Mouse (Mus musculus) kidney, postnatal 4 days (tissue): ENCODE results near the gene Dusp15.

ENCODE experiments used
- DNase-seq, 2 experiments: peaks; one replicate each; pipeline ENCODE4 v3.0.0; 2021; ENCODE audit warnings: mixed read lengths in 2 of 2

Gene Dusp15

DNA sequence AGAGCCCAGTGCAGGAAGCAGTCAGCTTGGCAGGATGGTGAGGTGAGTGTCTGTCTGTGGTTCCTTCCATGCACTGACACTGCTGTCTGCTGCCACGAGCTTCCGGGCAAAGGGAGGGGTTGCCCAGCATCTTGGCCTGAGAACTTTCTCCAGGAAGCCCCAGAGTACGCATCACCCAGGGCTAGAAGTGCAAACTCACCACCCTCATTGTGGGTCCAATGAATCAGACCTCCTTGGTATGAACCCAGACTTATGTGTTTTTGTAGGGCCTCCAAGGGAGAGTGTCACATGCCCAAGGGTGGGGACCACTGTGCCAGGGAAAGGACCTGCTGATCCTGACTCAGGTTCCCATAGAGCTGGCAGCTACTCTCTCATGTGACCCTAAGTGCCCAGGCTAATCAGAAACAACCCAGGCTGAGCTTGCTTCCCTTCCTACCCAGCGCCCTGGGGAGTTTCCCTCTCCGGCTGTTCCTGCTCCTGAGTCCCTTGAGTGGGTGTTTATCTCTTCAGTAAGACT is 47.3 kb downstream of the Dusp15 start:
- DNase-seq = no peak

DNA sequence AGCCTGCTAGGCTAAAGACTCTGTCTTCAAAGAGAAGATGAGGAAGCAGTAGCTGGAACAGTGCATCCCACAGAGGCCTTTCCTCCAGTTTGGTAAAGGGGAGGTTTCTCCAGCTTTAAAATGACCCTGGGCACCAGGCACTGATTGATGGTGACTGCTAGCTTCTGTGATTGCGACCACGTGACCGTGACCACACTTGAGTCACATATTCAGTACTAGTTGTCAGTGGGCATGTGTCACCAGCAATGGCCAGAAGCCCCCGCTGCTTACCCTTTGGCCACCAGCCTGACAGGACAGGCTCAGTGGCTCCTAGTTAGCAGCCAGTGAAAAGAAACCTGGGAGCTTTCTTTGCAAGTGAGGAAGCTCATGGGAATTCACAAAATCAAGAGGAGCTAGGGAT is 47.9 kb downstream of the Dusp15 start:
- peak in 1 of 2 experiments; percentile 44 for DNase-seq

DNA sequence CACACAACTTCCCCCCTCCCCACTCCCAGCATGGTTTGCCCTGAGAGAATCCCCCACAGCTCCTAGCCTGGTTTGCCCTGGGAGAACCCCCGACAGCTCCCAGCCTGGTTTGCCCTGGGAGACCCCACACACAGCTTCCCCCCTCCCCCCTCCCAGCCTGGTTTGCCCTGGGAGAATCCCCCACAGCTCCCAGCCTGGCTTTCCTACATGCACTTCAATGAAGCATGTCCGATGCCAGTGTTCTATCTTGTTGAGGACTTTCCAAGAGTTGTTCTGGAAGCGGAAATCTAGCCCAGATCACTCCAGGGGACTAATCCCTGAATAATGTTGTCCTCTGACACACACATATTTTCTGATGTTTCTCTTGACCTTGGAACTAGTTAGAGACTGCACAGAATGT is 48.8 kb downstream of the Dusp15 start:
- DNase-seq = no peak

DNA sequence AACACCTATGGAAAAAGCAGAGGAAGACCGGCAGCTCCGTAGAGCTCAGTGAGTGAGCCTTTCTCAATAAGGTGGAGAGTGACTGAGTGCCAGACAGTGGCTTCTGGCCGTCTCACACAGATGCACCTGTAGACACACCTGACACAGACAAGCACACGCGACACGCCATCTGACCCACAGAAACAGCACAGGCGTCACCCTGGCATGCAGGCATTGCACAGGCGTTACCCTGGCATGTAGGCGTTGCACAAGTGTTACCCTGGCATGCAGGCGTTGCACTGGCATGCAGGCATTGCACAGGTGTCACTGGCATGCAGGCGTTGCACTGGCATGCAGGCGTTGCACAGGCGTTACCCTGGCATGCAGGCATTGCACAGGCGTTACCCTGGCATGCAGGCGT is 50.2 kb downstream of the Dusp15 start:
- DNase-seq = no peak

DNA sequence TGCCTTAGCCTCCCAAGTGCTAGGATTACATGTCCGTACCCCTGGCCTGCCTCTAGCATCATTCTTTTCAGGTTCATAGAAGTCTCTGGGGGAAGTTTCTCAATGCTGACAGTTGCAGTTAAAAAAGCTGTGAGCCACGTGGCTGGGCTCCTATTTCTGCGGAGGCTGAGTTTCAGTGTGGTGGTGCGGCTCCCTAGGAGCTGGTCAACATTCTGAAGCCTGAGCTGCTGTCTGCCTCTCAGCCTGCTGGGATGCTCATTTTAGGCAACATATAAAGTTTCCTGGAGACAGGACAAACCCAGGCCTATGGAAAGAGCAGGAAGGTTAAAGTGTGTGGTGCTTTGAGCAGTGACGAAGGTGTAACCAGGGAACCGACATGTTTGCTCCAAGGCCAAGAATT is 52.5 kb downstream of the Dusp15 start:
- no peak for DNase-seq

DNA sequence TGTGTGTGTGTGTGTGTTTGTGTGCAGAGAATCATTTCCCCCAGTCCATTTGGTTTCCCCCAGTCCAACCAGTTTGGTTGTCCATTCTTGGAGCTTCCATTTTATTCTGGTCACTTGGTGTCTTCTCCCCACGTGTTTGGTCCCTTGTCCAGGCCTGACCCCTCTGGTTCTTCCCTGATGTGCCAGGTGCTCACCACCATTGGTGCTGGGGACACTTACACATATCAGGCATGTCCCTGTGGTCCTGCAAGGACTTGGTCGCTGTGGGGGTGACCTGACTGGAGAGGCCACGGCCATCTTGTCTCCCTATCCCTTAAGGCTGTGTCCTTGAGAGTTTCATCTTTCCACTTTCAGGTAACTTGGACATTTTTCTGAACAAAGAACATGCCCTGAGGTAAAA is 54.6 kb downstream of the Dusp15 start:
- DNase-seq = no peak

DNA sequence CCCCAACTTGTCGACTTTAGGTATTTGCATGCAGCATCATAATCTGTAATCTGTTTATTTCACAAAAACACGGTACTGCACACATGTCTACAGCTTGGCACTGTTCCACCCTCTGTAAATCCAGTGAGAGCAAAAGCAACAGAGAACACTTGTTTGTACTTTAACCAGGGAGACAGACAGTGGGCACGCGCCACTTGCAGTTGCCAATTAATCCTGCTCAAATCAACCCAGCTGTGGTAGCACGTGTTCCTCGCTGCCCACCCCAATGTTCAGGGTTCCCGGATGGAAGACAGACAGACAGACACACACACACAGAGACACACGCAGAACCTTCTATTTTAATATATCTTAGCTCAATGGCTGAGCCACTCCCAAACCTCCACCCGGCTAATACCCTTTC is 55.7 kb downstream of the Dusp15 start:
- no peak for DNase-seq
